Mouse (Mus musculus): ENCODE measurements around the gene D630036H23Rik. TPM values are rescaled to one million over a fixed set of nuclear protein-coding genes. Genes with fewer than 3 reads are reported as not detected.
"Not testable (repeated sequence)": the region's sequence is repeated elsewhere in the genome, so short reads cannot be mapped to it uniquely, and the experiment has no call there.

D630036H23Rik gene
- polyA plus RNA-seq (2017; shearing (Covaris generic)), result under 1 TPM in 1 of 3 experiments, not detected in 2; 0.75 TPM

DNA sequence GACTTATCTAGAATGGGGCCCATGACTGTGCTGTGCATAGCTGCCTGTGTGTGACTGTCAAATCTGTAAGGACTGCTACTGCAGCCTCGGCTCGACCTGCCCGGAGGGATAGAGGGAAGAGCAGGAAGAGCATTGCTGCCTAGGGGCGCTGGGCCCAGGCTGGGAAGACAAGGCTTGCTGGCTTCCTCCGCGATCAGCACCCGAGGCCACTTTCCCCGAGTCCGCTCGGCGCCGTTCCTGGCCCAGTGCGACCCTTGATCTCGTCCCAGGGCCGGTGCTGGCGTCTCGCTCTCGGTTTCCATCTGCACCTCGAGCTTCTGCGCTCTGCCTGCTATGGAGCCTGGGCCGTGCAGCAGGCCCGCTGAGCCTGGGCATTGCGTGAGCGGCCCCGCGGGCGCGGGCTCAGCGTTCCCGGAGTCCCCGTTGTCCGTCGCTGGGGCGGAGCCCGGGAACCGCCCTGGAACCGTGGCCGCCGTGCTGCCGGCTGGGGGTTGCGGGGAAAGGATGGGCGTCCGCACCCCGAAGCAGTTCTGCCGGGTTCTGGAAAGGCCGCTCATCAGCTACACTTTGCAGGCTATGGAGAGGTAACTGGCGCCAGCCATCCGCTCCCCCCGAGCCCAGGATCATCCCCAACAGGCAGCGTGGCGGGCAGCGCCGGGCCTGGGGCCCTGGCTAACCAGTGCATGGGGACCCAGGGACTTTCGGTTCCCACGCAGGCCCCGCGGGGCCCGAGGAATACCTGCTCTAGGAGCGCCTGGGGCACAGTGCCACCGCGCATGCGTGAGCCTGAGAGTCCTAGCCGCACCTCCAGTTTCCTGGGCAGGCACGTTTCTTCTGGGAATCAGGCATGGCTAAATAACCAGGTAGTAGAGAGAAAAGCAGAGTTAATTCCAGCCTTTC is at the start of gene D630036H23Rik, which contains the start of gene Ispd:
D630036H23Rik (minus strand) TSS at position 741 of the 900 bp plus-strand sequence.
Ispd (plus strand) TSS at position 10 of the 900 bp plus-strand sequence.
- ATAC-seq, result peak; percentile 74

DNA sequence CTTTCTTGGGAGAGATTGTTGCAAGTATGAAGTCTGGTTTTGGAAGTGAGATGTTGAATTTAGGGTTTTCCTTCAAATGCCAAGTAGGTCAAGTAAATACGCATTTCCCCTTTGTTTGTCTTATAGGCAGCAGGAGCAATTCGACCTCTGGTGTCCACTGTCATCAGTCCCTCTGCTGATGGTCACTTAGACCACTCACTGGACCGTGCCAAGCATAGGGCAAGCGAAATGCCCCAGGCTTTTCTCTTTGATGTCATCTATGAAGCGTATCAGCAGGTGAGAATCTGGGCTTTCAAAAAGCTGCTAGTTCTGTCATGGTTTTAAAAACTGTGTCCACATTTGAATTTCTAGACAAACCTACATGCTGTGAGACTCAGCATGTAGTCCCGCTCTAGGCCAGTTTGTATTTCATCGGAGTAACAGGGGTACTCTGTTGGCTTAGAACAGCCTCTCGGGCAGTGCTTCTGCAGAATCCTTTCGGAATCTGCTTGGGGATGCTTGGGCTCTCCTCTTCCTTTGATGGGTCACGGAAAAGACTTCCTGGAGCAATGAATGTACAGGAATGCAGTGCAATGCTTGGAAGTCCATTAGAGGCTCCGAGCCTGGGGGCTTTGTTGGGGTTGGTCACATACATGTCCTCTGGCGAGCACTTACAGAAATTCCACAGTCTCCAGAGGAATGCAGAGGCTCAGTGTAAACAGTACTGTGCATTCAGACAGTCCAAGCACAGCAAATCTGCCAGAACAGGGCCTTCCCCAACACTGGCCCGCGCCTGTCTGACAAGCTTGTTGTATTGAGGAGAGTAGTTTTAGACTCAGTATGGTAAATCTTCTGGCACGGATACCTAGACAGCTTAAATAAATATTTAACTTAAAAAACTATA is 44.4 kb upstream of the D630036H23Rik start:
- no peak for ATAC-seq

DNA sequence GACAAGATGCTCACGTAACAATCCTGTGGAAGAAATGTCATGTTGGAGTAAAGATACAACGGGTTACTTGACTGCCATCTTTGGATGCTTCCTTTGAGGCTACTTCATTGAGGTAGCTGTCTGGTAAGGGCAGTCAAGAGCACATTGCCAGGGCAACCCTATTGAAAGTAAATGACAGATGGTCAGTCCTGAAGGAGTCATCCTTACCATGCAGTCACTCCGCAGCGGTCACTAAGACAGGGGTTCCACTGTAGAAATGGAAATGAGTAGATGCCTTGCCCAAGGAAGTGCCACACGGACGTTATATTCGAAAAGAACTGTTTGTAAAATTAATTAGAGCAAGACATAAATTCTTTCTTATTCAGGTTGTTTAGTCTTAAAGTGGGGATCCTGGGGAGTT is 43.3 kb upstream of the D630036H23Rik start:
- ATAC-seq, result no peak

DNA sequence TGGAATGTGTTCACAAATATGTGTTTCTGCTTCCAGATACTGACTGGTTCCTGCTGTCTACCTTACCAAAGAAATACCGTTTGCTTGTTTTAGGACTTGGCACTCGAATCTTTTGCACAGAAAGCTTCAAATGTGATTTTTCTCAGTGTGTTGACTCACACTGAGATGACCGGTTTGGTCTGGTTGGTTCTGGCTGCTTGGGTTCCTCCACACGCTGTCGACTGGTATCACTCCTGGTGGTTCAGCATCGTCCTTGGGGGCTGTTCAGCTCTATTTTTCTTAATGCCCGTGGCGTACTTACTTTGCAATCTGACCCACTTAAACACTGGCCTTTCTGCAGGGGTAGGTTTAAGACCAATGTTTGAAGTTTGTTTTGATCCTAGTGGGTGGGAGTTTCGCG is 41.7 kb upstream of the D630036H23Rik start:
- no peak for ATAC-seq

DNA sequence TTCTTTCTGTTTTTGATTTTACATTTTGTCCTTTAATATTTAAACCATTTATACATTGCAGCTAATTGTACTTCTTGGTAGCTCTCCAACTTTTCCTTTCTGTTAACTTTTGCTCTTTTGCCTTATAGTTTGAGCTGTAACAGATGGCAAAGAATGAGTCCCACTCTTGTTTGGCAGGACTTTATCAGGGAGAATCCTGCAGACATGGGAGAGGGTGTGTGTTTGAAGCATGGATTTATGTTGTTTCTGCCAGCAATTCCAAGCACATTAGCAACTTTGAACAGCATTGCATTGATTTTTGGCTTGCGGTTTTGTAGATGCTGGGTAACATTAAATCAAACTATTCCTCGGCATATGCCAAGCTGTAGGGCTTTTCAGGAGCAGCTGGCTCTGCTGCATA is 13.1 kb upstream of the D630036H23Rik start:
- no peak for ATAC-seq

DNA sequence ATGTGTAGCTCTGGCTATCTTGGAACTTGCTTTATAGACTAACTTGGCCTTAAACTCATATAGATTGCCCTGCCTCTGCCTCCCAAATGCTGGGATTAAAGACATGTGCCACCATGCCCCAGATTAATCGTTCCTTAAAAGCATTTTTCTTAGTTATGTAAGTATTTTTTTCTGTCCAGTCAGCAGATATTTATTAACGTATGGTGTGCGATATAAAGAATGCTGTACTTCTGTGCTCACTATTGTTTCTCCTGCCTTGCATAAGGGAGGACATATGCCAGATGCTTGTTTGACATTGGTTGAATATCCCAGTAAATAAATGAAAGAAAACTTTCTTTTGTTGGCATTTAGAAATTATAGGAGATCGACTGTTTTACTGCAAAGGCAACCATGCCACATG is 5.0 kb upstream of the D630036H23Rik start:
- ATAC-seq, result no peak

DNA sequence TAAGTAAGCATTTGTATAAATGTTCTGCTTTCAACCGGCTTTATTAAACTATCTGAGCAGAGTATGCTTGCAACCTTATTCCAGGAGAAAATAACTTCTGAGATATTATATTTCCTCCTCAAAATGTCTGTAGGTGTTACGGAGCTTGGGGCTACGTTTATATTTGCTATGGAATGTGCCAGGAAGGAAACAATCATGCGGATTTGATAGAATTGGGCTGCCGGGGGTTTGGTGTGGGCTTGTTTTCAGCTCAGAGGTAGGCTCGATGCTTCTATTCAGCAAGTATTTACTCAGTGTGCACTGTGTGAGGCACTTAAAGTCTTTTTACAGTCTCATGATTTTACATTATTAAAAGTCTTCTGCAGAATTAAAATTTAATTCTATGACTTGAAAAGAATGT is 3.4 kb upstream of the D630036H23Rik start:
- no peak for ATAC-seq

DNA sequence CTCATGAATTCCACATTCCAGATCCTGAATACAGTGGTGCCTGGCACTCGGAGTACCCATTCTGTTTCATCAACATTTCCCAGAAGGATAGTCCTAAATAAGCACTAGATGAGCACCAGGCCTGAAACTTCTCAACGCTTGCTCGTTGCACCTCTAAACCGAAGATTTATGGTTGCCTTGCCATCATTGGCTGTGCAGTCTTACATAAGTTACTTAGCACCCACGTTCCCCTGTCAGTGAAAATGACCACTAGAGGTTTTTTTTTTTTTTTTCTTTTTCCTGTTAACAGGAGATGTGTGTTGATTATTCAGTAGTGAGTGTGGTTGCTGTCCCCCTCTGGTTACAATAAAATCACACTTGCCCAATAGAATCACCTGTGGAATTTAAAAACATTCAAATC is 1.2 kb downstream of the D630036H23Rik start:
- no peak for ATAC-seq

DNA sequence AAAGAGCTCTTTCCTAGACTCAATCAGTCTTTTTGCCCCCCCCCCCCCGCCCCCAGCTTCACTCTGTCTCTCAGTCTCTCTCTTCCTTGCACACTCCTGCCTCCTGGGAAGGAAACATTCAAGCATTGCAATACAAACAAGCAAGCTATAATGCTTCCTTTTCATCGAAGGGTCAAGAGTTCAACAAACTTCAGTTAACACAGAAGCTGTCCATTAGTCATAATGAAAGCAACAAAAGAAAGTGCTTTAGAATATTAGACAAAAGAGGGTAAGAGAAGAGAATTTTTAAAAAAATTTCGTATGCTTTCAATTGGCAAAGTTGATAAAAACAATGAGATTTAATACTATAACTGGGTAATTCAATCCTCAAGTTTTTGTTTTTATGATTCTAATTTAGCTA is 1.7 kb downstream of the D630036H23Rik start:
- no peak for ATAC-seq

DNA sequence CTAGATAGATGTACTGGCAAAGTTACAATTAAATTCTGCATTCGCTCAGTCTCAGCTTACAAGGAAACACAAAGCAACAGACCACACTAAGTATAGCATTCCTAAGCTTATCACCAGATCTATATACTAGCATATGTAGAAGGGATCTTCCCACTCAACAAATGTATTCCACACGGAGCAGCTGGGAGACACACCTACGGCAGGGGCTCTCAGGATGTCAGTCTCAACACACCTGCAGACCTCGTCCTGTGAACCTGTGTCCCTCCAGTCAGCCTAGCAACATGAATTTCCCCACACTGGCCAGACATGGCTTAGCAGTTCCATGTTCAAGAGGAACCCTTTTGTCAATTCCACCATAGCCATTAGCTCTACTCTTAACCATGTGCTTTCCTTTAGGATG is 5.6 kb downstream of the D630036H23Rik start:
- ATAC-seq, result not testable (repeated sequence)

DNA sequence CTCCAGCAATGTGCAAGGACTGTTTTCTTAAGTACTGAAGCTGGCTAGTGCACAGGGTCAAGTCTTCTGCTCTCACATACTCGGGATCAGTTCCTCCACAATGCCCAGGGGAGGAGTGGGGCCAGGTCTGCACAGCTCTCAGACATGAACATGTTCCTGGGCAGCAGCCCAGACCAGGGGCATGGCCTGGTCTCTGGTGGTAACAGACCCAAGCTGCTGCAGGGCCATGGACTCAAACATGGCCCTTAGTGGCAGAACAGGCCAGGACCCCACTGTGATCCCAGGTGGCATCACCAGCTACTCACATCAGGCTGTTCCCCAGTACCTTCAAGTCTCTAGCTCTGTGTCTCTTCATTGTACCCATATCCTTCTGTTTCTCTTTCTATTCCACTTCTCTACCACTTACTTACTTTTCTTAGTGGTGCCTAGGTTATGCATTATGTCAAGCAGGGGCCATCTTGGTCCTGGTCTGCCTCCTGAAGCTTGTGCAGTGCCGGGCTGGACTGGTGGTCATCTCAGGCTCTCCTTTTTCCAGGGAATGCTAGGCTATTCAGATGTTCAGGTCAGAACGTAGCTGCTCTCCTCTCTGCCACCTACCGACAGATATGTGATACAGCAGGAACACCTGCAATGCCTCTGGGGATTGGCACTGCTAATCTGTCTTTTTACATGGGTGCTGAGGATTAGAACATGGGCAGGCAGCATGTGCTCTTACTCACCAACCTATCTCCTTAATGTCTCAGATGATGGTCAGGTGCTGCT is 8.6 kb downstream of the D630036H23Rik start:
- ATAC-seq, result no peak

DNA sequence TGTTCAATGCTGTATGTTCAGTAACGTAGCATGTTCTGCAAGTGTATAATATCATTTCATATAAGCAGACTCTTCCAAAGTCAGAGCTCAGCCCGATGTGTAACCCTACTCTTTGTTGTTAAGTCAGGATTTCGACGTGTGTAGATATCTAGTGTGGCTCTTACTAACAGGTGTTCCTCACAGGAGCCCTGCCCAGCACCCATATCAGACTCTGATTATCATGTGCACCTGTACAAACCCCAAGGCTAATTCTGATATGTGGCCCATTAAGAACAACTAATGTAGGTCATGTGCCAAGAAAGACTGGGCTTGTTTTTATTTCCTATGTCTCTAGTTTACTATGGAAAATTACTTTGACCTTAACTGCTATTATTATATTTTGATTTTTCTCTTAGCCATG is 18.0 kb downstream of the D630036H23Rik start:
- ATAC-seq, result no peak

DNA sequence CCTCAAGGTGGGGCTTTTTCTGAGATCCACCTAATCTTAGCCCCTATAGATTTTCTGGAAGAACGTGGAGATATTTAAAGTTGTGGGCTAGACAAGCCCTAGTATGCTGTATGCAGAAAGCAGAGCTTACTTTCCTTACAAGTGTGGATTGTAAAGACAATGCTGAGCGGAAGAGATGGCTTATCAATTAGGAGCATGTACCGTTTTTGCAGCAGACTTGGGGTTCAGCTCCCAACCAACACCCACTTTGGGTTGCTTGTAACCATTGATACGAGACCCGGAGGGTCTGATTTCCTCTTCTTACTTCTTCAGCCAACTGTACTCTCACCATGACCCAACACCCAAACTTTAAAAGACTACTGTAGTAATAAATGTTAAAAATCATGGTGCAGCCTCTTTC is 21.3 kb downstream of the D630036H23Rik start:
- ATAC-seq, result no peak

DNA sequence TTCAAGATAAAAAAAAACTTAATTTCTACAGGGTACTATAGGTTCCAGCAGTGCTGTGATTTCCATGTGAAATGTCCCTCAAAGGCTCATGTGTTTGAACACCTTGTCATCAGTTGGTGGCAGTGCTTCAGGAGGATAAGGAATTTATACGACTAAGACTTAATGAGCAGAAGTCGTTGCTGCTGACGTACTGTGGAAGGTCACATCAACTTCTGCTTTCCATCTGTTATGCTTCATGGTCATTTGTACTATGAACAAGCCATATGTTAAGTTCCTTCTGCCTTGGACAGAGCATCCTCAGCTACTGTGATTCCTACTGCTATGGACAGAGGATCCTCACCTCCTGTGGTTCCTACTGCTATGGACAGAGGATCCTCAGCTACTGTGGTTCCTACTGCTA is 21.9 kb downstream of the D630036H23Rik start:
- ATAC-seq, result no peak

DNA sequence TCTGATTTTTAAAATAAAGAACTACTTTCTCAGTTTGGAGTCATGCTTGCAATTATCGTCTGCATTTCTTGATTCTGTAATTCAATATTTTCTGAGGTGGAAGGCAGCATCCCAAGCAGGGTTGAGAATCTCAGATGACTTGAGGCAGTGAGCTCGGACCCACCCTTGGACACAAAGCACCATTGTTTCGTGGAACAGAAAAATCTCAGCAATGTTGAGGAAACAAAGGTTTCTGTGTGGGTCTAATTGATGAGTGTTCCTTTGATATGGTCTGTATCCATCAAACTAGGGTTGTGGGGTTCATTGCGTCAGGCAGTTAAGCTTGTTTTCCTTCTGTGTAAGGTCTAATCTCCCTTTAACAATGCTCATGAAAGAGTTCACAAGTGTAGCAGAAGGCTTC is 37.9 kb downstream of the D630036H23Rik start:
- ATAC-seq, result no peak

DNA sequence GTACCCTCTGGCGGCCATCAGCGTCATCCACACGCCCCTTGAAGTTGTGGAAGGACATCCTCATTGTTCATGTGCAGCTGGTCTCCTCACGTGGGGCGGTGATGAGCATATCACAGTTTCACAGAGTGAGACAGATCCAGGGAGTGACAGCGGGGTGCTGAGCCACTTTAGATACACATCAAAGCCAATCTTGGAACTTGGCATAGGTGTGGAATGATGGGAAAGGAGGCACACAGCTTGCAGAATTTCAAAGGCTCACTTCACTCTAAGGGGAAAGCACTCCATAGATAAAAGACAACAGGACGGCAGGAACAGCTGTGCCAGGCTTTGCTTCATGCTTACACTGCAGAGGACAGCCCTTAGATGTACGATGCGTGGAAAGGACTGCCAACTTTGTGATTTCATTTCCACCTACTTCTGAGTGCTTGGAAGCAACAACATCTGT is 48.1 kb downstream of the D630036H23Rik start:
- ATAC-seq, result no peak

DNA sequence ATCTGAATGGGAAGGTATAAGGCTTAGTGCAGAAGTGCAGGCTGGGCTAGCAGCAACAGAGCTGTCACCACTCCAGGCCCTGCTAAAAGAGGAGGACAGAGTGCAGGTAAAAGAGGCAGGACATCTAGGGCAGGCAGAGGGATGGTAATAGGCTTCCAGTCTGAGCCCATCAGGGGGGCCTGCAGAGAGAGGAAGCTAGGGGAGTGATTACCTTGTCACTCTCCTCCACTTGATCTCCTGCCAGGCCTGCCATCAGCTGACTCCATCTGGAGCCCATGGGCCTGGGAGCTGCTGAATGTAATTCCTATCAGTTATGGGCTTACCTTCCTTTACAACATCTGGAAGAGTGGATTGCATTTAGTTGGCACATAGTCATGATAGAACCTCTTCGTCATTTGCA is 49.3 kb downstream of the D630036H23Rik start:
- ATAC-seq, result no peak

Other genes starting within 250 kb of the D630036H23Rik start
- 10 to 100 TPM; 37.6 to 51.3 (median 47.3) TPM for gene Ankmy2, start 225.1 kb downstream of the D630036H23Rik start, polyA plus RNA-seq (2017; shearing (Covaris generic))
- gene Bzw2, start 224.1 kb downstream of the D630036H23Rik start, polyA plus RNA-seq (2017; shearing (Covaris generic)), result 100 to 1,000 TPM; 133 to 204 (median 162) TPM
- gene Lrrc72, start 128.8 kb downstream of the D630036H23Rik start, polyA plus RNA-seq (2017; shearing (Covaris generic)), result under 1 TPM in 1 of 3 experiments, not detected in 2; 0.54 TPM
- gene Sostdc1, start 68.0 kb downstream of the D630036H23Rik start, polyA plus RNA-seq (2017; shearing (Covaris generic)), result 10 to 100 TPM in 2 of 3 experiments, 1 to 10 TPM in 1; 6.9 to 75.9 (median 74.3) TPM
- 1 to 10 TPM; 1.7 to 7.2 (median 6.5) TPM for gene Ispd, start 731 bp downstream of the D630036H23Rik start, polyA plus RNA-seq (2017; shearing (Covaris generic))